Mouse (Mus musculus): ENCODE measurements around the gene Apol8.
"Not testable (repeated sequence)": the region's sequence is repeated elsewhere in the genome, so short reads cannot be mapped to it uniquely, and the experiment has no call there.

Gene Apol8

DNA sequence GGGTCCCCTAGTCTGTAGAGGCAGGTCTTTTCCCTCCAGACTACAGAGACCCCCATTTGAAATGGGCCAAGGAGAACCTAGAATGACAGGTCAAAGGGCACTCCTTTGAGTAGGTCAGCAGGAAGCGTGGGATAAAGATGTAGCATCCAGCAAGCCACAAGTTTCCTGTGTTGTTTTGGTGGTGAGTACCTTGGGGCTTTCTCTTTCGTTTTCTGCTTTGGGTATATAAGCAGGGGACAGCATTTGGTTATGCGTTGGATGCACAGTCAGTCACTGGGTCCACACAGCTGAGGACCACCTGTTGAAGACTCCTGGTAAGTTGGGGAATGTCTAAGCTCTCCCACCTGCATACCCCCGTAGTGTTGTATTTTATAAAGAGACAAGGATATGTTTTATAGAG lies 58.1 kb downstream of the Apol8 start, which contains the start of gene Apol7e:
Apol7e (plus strand) TSS at position 202 of the 400 bp plus-strand sequence.
- not testable (repeated sequence) for DNase-seq (ENCODE audit: low spot score in 2 of 2)
